9 mouse cellular contexts compared by ENCODE assay signal in the genomic region with DNA sequence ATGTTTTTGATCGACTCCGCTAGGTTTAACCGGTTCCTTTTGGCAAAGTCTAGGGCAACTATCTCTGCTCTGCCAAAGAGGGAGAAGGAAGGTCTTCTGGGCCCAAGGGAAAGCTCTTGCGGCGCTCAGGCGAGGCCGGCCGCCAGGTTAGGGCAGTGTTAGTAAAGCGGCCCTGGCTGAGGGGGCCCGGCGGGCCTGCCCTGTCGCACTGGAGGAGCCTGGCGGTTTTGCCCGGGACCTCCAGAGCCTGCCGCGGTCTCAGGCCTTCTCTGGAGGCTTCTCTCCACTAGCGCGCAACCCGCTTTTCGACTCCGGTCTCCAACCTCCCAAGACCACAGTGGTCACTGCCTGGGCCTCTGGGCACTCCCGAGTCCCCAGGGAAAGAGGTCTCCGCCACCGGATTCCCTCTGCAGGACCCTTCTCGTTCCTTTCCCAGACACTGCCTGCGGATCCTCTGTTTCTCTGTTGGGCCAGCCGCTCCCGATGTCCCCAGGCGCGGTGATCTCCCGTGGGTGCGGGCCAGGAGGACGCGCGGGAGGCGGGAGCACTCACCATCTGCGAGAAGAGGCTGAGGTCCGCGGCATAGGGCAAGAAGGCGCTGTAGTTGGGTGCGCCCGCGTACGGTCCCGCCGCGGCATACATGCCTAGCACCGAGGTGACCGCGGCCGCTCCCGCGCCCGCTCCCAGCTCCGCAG. TPM values are rescaled to one million over a fixed set of nuclear protein-coding genes. Genes with fewer than 3 reads are reported as not detected.
DNase-seq lines count a peak whose midpoint lies in the region; ATAC-seq and TF ChIP-seq lines count a peak whose summit lies in the region.
"Had no signal": no experiment of that assay in that cellular context is flagged by ENCODE, and none has a peak within 500 bp of the region (broad histone marks: within the 10 kb centered on the region; RNA-seq: fewer than 3 reads in every experiment).

No protein-coding gene starts in this region.

- ATAC-seq in forebrain, embryonic 12.5 days (ENCODE audit: low FRiP score): peak; percentile 35
- ATAC-seq in intestine, postnatal 0 days: peak; percentile 5; the same call in 1 of the 2 replicates
- ATAC-seq in neural tube, embryonic 12.5 days (ENCODE audit: low FRiP score, low read depth): peak; percentile 51

- peak overlapping the region; percentile 72 for H3K4me2 ChIP-seq in forebrain, embryonic 12.5 days
- peak overlapping the region; percentile 63 for H3K4me2 ChIP-seq in intestine, postnatal 0 days (replicated peaks; ENCODE audit: low read depth)
- H3K4me2 ChIP-seq in neural tube, embryonic 12.5 days (replicated peaks): peak overlapping the region; percentile 76

- H3K4me1 ChIP-seq in lung, adult 2 months (ENCODE audit: control insufficient read depth, insufficient read depth, low read length): no peaks in the 10 kb centered on the region
- H3K4me1 ChIP-seq in forebrain, embryonic 12.5 days: peaks cover 44% of the 10 kb centered on the region
- no peaks in the 10 kb centered on the region; the same call in 1 of the 2 replicates for H3K4me1 ChIP-seq in intestine, postnatal 0 days (replicated peaks; ENCODE audit: control insufficient read depth, insufficient read depth, low read length)
- H3K4me1 ChIP-seq in neural tube, embryonic 12.5 days: peaks cover 36% of the 10 kb centered on the region

- TF ChIP-seq CTCF in lung, adult 2 months (IDR thresholded peaks at IDR 0.05; ENCODE audit: insufficient read depth, low read length): no peak
- TF ChIP-seq CTCF in intestine, postnatal 0 days (IDR thresholded peaks at IDR 0.05; ENCODE audit: low read depth): no peak

- H3K9me3 ChIP-seq in forebrain, embryonic 12.5 days: no peaks in the 10 kb centered on the region
- H3K9me3 ChIP-seq in intestine, postnatal 0 days (ENCODE audit: control insufficient read depth): no peaks in the 10 kb centered on the region
- H3K9me3 ChIP-seq in neural tube, embryonic 12.5 days: no peaks in the 10 kb centered on the region

- H3K9ac ChIP-seq in forebrain, embryonic 12.5 days: peak overlapping the region; percentile 51
- H3K9ac ChIP-seq in intestine, postnatal 0 days (ENCODE audit: low read depth, low read length): no peak overlapping the region
- H3K9ac ChIP-seq in neural tube, embryonic 12.5 days: peak overlapping the region; percentile 85

- peak; percentile 49 for DNase-seq in lung, adult 2 months
- no peak for DNase-seq in lung, adult 18-20 months
- no peak for DNase-seq in retina, postnatal 1 day
- DNase-seq in layer of hippocampus, adult 18-20 months (ENCODE audit: low spot score in 2 of 2): no peak
- no peak for DNase-seq in adrenal gland, postnatal 4 days (ENCODE audit: low spot score in 2 of 2)

- no peak for TF ChIP-seq POLR2A in lung, adult 2 months (IDR thresholded peaks at IDR 0.05; ENCODE audit: borderline replicate concordance, extremely low read depth, low read depth, low read length)

- no peak overlapping the region for H3K27ac ChIP-seq in forebrain, embryonic 12.5 days
- H3K27ac ChIP-seq in intestine, postnatal 0 days (ENCODE audit: low read depth, low read length): no peak overlapping the region
- peak overlapping the region; percentile 37 for H3K27ac ChIP-seq in neural tube, embryonic 12.5 days
- H3K27ac ChIP-seq: macrophage had no signal

- H3K27me3 ChIP-seq in forebrain, embryonic 12.5 days: peaks cover 98% of the 10 kb centered on the region
- peaks cover 98% of the 10 kb centered on the region for H3K27me3 ChIP-seq in intestine, postnatal 0 days (replicated peaks; ENCODE audit: control insufficient read depth, insufficient read depth, low read length)
- H3K27me3 ChIP-seq in neural tube, embryonic 12.5 days (replicated peaks): peaks cover 78% of the 10 kb centered on the region

- H3K4me3 ChIP-seq in lung, adult 2 months (replicated peaks; ENCODE audit: extremely low read depth, low read depth, low read length): peak overlapping the region; percentile 65
- peak overlapping the region; percentile 47 for H3K4me3 ChIP-seq in forebrain, embryonic 12.5 days (replicated peaks)
- H3K4me3 ChIP-seq in intestine, postnatal 0 days (ENCODE audit: low read depth, low read length): peak overlapping the region; percentile 31
- H3K4me3 ChIP-seq in neural tube, embryonic 12.5 days: peak overlapping the region; percentile 65

- no peaks in the 10 kb centered on the region for H3K36me3 ChIP-seq in forebrain, embryonic 12.5 days (replicated peaks)
- no peaks in the 10 kb centered on the region for H3K36me3 ChIP-seq in intestine, postnatal 0 days (ENCODE audit: control insufficient read depth, insufficient read depth)
- H3K36me3 ChIP-seq in neural tube, embryonic 12.5 days: no peaks in the 10 kb centered on the region

- WGBS in lung, adult 2 months: 2% methylated on average over 54 of the region's 55 CpGs
- under 1% methylated on average over 55 of the region's 55 CpGs for WGBS in forebrain, embryonic 12.5 days
- 1% methylated on average over 55 of the region's 55 CpGs for WGBS in intestine, postnatal 0 days
- under 1% methylated on average over 55 of the region's 55 CpGs for WGBS in neural tube, embryonic 12.5 days

RNA-seq across cellular contexts. Expression of a gene that starts 0.7 kb away (rescaled TPM):
- 122 and 300 TPM in 2 replicates for polyA plus RNA-seq in lung, adult 2 months (2012; rRNA removed)
- 0.96 and 1.6 TPM in 2 replicates for polyA plus RNA-seq in forebrain, embryonic 12.5 days (2016; fragmentation: Nextera tagmentation; extraction: Ambion mirVana)
- not detected in 2 replicates for polyA plus RNA-seq in intestine, postnatal 0 days (2015; fragmentation: Nextera tagmentation; extraction: Ambion mirVana)
- 5.0 and 6.9 TPM in 2 replicates for polyA plus RNA-seq in neural tube, embryonic 12.5 days (2016; fragmentation: Nextera tagmentation; extraction: Ambion mirVana)
- total RNA-seq in layer of hippocampus, adult 18-20 months (2021): 1 to 10 TPM in 1 of 2 experiments, under 1 TPM in 1; 0.69 to 1.2 TPM
- 1 to 10 TPM in 1 of 2 experiments, under 1 TPM in 1; 0.73 to 8.2 TPM for total RNA-seq in adrenal gland, postnatal 4 days (2021)
- polyA plus RNA-seq: macrophage had no signal

Comparison
In these comparisons a context has a peak if more than half of its experiments do, and no peak if none do; other contexts are left out.
1. RNA of a gene that starts 0.7 kb away (polyA plus RNA-seq): 122 to 300 TPM in lung, adult 2 months; 5.0 to 6.9 TPM in neural tube, embryonic 12.5 days, 0.96 to 1.6 TPM in forebrain, embryonic 12.5 days and not detected in intestine, postnatal 0 days; every median in the first group is over 10 times any median in the second.
2. Peak in every context shown above with its lines, with median percentiles within 50 percentile points of each other: H3K4me3 ChIP-seq, ATAC-seq and H3K4me2 ChIP-seq.